Mouse (Mus musculus): ENCODE measurements around the gene Rxfp2. TPM values are rescaled to one million over a fixed set of nuclear protein-coding genes. Genes with fewer than 3 reads are reported as not detected.

The Rxfp2 gene
- polyA plus RNA-seq, 1 experiment from 2014 or later = 0.70 TPM

- H3K36me3 ChIP-seq (replicated peaks; ENCODE audit: control insufficient read depth, insufficient read depth) = no peaks in the 10 kb centered on the region
- DNase-seq (ENCODE audit: low spot score) (no peak), ATAC-seq (ENCODE audit: low FRiP score) (no peak)
- H3K27me3 ChIP-seq (ENCODE audit: control insufficient read depth, insufficient read depth, low read length) = no peaks in the 10 kb centered on the region
- H3K4me3 ChIP-seq (replicated peaks; ENCODE audit: low read length) = no peak overlapping the region
- H3K9me3 ChIP-seq (ENCODE audit: control insufficient read depth, low read length) = no peaks in the 10 kb centered on the region
- H3K9ac ChIP-seq = no peak overlapping the region
- no peak overlapping the region for H3K4me2 ChIP-seq (replicated peaks)
- H3K4me1 ChIP-seq (replicated peaks; ENCODE audit: control insufficient read depth, insufficient read depth, low read length) = no peaks in the 10 kb centered on the region
- WGBS = 31% methylated on average over 6 of the region's 6 CpGs
- H3K27ac ChIP-seq = no peak overlapping the region
Measured at GRCm38 (mm10) chr5:150031201-150031600, 12.7 kb downstream of the Rxfp2 start.

DNA sequence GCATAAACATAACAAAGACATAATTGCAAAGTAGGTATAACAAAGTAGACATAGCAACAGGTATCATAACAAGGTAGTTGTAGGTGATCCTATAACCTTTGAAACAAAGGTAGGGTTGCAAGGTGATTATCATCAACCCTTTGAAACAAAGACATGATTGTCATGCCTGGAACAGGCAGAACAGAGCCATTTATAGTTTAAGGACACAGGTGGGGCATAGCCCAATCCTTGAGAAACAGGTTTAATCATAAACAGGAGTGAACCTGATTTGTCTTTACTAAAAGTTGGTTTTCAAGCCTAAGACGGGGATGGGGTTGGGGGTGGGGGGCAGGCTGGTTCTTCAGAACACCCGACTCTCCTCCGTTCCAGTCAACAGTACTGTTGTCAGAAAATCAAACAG lies 13.2 kb downstream of the Rxfp2 start:
- H3K9ac ChIP-seq = no peak overlapping the region
- H3K36me3 ChIP-seq (replicated peaks; ENCODE audit: control insufficient read depth, insufficient read depth) = no peaks in the 10 kb centered on the region
- ATAC-seq (ENCODE audit: low FRiP score) = no peak
- 79% methylated on average over 3 of the region's 3 CpGs for WGBS
- H3K4me2 ChIP-seq (replicated peaks) = no peak overlapping the region
- H3K9me3 ChIP-seq (ENCODE audit: control insufficient read depth, low read length) = no peaks in the 10 kb centered on the region
- H3K4me3 ChIP-seq (replicated peaks; ENCODE audit: low read length) = no peak overlapping the region
- no peak for DNase-seq (ENCODE audit: low spot score)
- H3K27me3 ChIP-seq (ENCODE audit: control insufficient read depth, insufficient read depth, low read length) = no peaks in the 10 kb centered on the region
- no peak overlapping the region for H3K27ac ChIP-seq
- H3K4me1 ChIP-seq (replicated peaks; ENCODE audit: control insufficient read depth, insufficient read depth, low read length) = no peaks in the 10 kb centered on the region

DNA sequence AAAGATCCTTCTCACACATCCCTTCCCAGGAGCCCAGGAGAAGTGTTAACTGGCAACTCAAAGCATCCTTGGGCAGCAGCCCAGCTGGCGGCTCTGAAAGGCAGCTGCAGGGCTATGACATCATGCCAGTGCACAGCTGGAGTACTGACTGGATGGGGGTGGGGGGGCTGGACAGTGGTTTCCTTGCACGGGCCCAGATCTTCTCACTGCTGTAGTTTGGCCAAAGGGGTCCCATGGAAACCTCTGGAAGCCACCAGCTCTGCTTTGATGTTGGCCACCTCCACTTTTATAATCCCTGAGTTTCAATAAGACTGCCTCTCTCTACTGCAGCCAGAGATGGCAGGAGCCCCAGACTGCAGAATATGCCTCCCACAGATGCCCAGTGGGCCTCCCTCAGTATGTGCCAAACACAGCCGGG lies 13.6 kb downstream of the Rxfp2 start:
- H3K4me3 ChIP-seq (replicated peaks; ENCODE audit: low read length) = no peak overlapping the region
- no peaks in the 10 kb centered on the region for H3K36me3 ChIP-seq (replicated peaks; ENCODE audit: control insufficient read depth, insufficient read depth)
- H3K9ac ChIP-seq = no peak overlapping the region
- H3K4me1 ChIP-seq (replicated peaks; ENCODE audit: control insufficient read depth, insufficient read depth, low read length) = no peaks in the 10 kb centered on the region
- H3K27me3 ChIP-seq (ENCODE audit: control insufficient read depth, insufficient read depth, low read length) = no peaks in the 10 kb centered on the region
- no peak overlapping the region for H3K4me2 ChIP-seq (replicated peaks)
- DNase-seq (ENCODE audit: low spot score) (no peak), ATAC-seq (ENCODE audit: low FRiP score) (no peak)
- no peak overlapping the region for H3K27ac ChIP-seq
- 33% methylated on average over 3 of the region's 3 CpGs for WGBS
- no peaks in the 10 kb centered on the region for H3K9me3 ChIP-seq (ENCODE audit: control insufficient read depth, low read length)

DNA sequence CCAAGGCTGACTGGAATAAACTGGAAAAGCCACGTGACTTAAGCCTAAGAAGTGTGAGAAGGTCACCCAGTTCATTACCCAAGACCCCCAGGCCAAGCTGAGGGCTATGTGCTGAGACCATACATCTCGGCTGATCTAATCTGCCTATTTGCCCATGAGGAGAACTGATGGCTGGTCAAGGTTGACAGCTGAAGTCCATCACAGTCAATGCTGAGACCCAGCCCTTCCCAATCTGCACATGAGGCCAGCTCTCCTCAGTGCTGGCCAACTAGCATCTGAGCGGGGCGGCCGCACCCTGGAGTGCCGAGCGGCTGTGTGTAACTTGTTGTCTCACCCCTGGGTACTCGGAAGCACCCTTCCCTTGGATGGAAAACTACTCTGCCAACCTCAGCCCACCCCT lies 17.8 kb downstream of the Rxfp2 start:
- WGBS = 90% methylated on average over 8 of the region's 8 CpGs
- no peak for ATAC-seq (ENCODE audit: low FRiP score)
- Histone ChIP-seq H3K36me3 (replicated peaks; ENCODE audit: control insufficient read depth, insufficient read depth) (no peaks in the 10 kb centered on the region), H3K9me3 (ENCODE audit: control insufficient read depth, low read length) (no peaks in the 10 kb centered on the region), H3K4me2 (replicated peaks) (no peak overlapping the region), H3K27ac (no peak overlapping the region), H3K27me3 (ENCODE audit: control insufficient read depth, insufficient read depth, low read length) (no peaks in the 10 kb centered on the region), H3K4me1 (replicated peaks; ENCODE audit: control insufficient read depth, insufficient read depth, low read length) (no peaks in the 10 kb centered on the region), H3K4me3 (replicated peaks; ENCODE audit: low read length) (no peak overlapping the region), H3K9ac (no peak overlapping the region)
- no peak for DNase-seq (ENCODE audit: low spot score)

DNA sequence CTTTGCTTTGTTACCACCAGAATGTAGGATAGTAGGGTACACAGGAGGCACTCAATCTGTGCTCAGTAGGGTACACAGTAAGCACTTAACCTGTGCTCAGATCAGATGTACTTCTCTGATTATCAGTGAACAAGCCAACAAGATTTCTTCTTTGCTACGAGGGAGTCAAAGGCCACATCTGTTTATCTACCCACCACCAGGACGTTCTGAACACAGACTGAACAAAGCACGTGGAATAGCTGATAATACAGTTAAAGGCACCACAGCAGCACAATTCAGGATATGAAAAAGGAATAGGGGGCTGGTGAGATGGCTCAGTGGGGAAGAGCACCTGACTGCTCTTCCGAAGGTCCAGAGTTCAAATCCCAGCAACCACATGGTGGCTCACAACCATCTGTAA lies 18.4 kb downstream of the Rxfp2 start:
- no peaks in the 10 kb centered on the region for H3K9me3 ChIP-seq (ENCODE audit: control insufficient read depth, low read length)
- H3K9ac ChIP-seq = no peak overlapping the region
- H3K4me2 ChIP-seq (replicated peaks) = no peak overlapping the region
- H3K27me3 ChIP-seq (ENCODE audit: control insufficient read depth, insufficient read depth, low read length) = no peaks in the 10 kb centered on the region
- no peak overlapping the region for H3K27ac ChIP-seq
- no peak for DNase-seq (ENCODE audit: low spot score)
- 68% methylated on average over 4 of the region's 4 CpGs for WGBS
- no peaks in the 10 kb centered on the region for H3K4me1 ChIP-seq (replicated peaks; ENCODE audit: control insufficient read depth, insufficient read depth, low read length)
- H3K36me3 ChIP-seq (replicated peaks; ENCODE audit: control insufficient read depth, insufficient read depth) = no peaks in the 10 kb centered on the region
- no peak overlapping the region for H3K4me3 ChIP-seq (replicated peaks; ENCODE audit: low read length)
- ATAC-seq (ENCODE audit: low FRiP score) = no peak

GRCm38 (mm10) chr5:150044533-150044932 lies 26.1 kb downstream of the Rxfp2 start:
- Histone ChIP-seq H3K9me3 (ENCODE audit: control insufficient read depth, low read length) (no peaks in the 10 kb centered on the region), H3K27ac (no peak overlapping the region), H3K4me3 (replicated peaks; ENCODE audit: low read length) (no peak overlapping the region), H3K4me2 (replicated peaks) (no peak overlapping the region), H3K36me3 (replicated peaks; ENCODE audit: control insufficient read depth, insufficient read depth) (no peaks in the 10 kb centered on the region), H3K9ac (no peak overlapping the region), H3K27me3 (ENCODE audit: control insufficient read depth, insufficient read depth, low read length) (no peaks in the 10 kb centered on the region), H3K4me1 (replicated peaks; ENCODE audit: control insufficient read depth, insufficient read depth, low read length) (no peaks in the 10 kb centered on the region)
- WGBS = 70% methylated on average over 2 of the region's 2 CpGs
- no peak for ATAC-seq (ENCODE audit: low FRiP score)
- DNase-seq (ENCODE audit: low spot score) = no peak

DNA sequence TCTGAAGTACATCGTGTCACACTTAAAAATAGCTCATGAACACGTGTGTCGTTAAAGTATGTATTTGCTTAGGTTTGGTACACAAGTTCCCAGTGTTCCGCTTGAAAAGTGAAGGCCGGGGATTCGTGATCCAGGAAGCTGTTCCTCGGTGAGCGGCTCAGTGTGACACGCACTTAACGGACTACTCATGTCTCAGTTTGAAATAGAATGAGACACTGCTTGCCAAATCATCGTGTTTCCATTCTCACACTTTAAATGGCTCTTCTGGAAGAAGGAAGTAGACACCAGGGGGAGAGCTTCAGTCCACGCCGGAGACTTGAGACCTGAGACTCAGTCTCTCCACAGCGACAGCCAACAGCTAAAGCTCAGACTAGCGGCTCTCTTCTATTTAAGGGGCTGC lies 28.0 kb downstream of the Rxfp2 start:
- WGBS = 84% methylated on average over 15 of the region's 15 CpGs
- H3K9me3 ChIP-seq (ENCODE audit: control insufficient read depth, low read length) = no peaks in the 10 kb centered on the region

GRCm38 (mm10) chr5:150049946-150050345 lies 31.5 kb downstream of the Rxfp2 start:
- no peak for ATAC-seq (ENCODE audit: low FRiP score)
- Histone ChIP-seq H3K4me3 (replicated peaks; ENCODE audit: low read length) (no peak overlapping the region), H3K36me3 (replicated peaks; ENCODE audit: control insufficient read depth, insufficient read depth) (no peaks in the 10 kb centered on the region), H3K27ac (no peak overlapping the region), H3K4me1 (replicated peaks; ENCODE audit: control insufficient read depth, insufficient read depth, low read length) (no peaks in the 10 kb centered on the region), H3K4me2 (replicated peaks) (no peak overlapping the region), H3K27me3 (ENCODE audit: control insufficient read depth, insufficient read depth, low read length) (no peaks in the 10 kb centered on the region), H3K9me3 (ENCODE audit: control insufficient read depth, low read length) (no peaks in the 10 kb centered on the region), H3K9ac (no peak overlapping the region)
- DNase-seq (ENCODE audit: low spot score) = no peak
- WGBS = 64% methylated on average over 7 of the region's 7 CpGs

More for the DNA sequence above, 28.0 kb downstream of the Rxfp2 start:
- Histone ChIP-seq H3K4me1 (replicated peaks; ENCODE audit: control insufficient read depth, insufficient read depth, low read length) (no peaks in the 10 kb centered on the region), H3K4me3 (replicated peaks; ENCODE audit: low read length) (no peak overlapping the region), H3K9ac (no peak overlapping the region), H3K36me3 (replicated peaks; ENCODE audit: control insufficient read depth, insufficient read depth) (no peaks in the 10 kb centered on the region), H3K27ac (no peak overlapping the region), H3K4me2 (replicated peaks) (no peak overlapping the region), H3K27me3 (ENCODE audit: control insufficient read depth, insufficient read depth, low read length) (no peaks in the 10 kb centered on the region)
- ATAC-seq (ENCODE audit: low FRiP score) (no peak), DNase-seq (ENCODE audit: low spot score) (no peak)

DNA sequence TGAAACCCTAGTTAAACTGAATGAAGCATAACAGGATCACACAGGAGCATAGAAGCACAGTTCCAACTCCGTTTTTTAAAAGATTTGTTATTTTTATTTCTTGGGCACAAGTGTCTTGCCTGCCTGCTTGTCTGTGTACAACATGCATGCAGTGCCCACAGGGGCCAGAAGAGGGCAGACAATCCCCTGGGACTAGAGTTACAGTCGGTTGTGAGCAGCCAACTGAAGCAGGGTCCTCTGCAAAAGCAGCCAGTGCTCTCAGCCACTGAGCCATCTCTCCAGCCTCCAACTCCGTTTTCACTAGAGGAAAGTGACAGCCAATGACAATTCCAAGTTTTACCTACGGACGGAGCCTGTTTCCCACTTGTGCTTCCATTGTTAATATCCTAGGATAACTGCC lies 33.4 kb downstream of the Rxfp2 start:
- Histone ChIP-seq H3K4me2 (replicated peaks) (no peak overlapping the region), H3K36me3 (replicated peaks; ENCODE audit: control insufficient read depth, insufficient read depth) (no peaks in the 10 kb centered on the region), H3K4me1 (replicated peaks; ENCODE audit: control insufficient read depth, insufficient read depth, low read length) (no peaks in the 10 kb centered on the region), H3K27ac (no peak overlapping the region), H3K27me3 (ENCODE audit: control insufficient read depth, insufficient read depth, low read length) (no peaks in the 10 kb centered on the region), H3K9ac (no peak overlapping the region), H3K9me3 (ENCODE audit: control insufficient read depth, low read length) (no peaks in the 10 kb centered on the region), H3K4me3 (replicated peaks; ENCODE audit: low read length) (no peak overlapping the region)
- WGBS = 58% methylated on average over 5 of the region's 5 CpGs
- ATAC-seq (ENCODE audit: low FRiP score) = no peak
- DNase-seq (ENCODE audit: low spot score) = no peak

- H3K36me3 ChIP-seq (replicated peaks; ENCODE audit: control insufficient read depth, insufficient read depth) = no peaks in the 10 kb centered on the region
- no peak for ATAC-seq (ENCODE audit: low FRiP score)
- no peaks in the 10 kb centered on the region for H3K27me3 ChIP-seq (ENCODE audit: control insufficient read depth, insufficient read depth, low read length)
- 88% methylated on average over 4 of the region's 4 CpGs for WGBS
- no peak overlapping the region for H3K9ac ChIP-seq
- H3K4me3 ChIP-seq (replicated peaks; ENCODE audit: low read length) = no peak overlapping the region
- no peaks in the 10 kb centered on the region for H3K9me3 ChIP-seq (ENCODE audit: control insufficient read depth, low read length)
- DNase-seq (ENCODE audit: low spot score) = no peak
- no peak overlapping the region for H3K27ac ChIP-seq
- no peaks in the 10 kb centered on the region for H3K4me1 ChIP-seq (replicated peaks; ENCODE audit: control insufficient read depth, insufficient read depth, low read length)
- H3K4me2 ChIP-seq (replicated peaks) = no peak overlapping the region
Measured at GRCm38 (mm10) chr5:150053294-150053693, 34.8 kb downstream of the Rxfp2 start.
